Mouse (Mus musculus): ENCODE measurements around the gene Upp2. TPM values are rescaled to one million over a fixed set of nuclear protein-coding genes. Genes with fewer than 3 reads are reported as not detected.

The Upp2 gene
- polyA plus RNA-seq, 1 experiment from 2014 or later, result 11.6 TPM

DNA sequence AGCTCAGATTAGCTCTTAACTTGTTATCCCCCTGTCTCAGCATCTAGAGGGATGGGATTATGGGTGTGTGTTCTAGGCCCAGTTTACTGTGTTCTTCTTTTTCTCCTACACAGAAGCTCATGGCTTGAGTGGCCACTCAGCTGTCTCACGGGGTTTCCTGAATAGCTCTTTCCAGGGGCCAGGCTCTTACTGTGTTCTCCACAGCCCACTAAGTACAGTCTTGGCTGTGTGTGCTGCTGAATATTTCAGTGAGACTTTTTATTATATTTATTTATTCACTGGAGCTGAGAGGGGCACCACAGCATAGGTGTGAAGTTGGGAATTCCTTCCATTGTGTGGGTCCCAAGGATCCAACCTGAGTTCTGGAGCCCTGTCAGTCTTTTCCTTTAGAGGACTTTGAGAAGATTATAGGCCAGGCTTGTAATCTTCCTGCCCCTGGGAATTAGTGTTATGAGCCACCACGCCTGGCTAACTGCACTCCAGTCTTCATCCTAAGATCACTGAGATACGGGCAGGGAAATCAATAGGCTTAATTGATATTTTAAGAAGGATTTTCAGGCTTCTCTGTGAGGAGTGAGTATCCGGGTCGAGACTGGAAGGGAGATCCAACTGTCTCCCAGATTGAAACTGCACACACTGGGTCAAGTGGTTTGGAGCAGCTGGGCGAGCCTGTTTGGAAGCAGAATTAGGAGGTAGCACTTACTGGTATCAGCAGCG, 96.5 kb downstream of the Upp2 start:
- 53% methylated on average over 7 of the region's 7 CpGs for WGBS
- Histone ChIP-seq H3K4me2 (replicated peaks) (no peak overlapping the region), H3K4me3 (replicated peaks) (no peak overlapping the region), H3K27ac (no peak overlapping the region), H3K9ac (replicated peaks) (no peak overlapping the region), H3K4me1 (replicated peaks) (peaks cover 11% of the 10 kb centered on the region; the same call in 1 of the 2 replicates), H3K36me3 (no peaks in the 10 kb centered on the region), H3K27me3 (peaks cover 8% of the 10 kb centered on the region; the same call in 1 of the 2 replicates), H3K9me3 (no peaks in the 10 kb centered on the region)
- no peak for ATAC-seq

DNA sequence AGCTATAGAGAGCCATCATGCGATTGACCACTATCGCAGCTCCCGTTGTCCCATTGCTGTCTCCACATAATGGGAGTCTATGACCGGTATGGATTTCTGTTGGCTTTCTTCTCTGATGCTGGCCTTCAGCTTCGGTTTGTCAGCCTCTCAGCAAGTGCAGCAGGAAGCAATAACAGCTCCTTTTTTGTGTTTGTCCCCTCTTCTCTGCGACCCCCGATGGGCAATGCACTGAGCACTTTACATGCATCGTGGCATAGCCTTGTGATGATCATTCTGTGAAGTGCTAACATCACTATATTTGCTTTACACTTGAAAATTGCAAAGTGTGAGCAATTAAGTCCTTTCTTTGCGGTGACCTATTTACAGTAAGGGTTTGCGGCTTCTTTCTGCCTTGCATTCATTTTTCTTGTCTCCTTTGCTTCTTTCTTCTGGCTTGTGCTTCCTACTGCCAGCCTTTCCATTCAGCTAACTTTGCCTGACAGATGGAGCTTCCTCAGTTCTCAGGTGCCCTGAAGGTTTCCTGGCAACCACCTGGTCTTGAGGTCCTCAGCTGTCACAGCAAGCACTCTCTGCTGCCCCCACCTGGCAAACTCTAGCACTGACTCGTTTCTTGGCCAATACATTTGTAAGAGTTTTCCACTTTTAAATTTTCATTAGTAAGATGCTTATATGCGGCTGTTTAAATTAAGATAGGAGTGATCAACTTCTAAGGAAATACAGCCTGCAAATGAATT, 98.2 kb downstream of the Upp2 start:
- no peak overlapping the region for H3K9ac ChIP-seq (replicated peaks)
- no peak overlapping the region for H3K4me2 ChIP-seq (replicated peaks)
- WGBS, result 81% methylated on average over 12 of the region's 12 CpGs
- no peak for ATAC-seq
- no peak overlapping the region for H3K4me3 ChIP-seq (replicated peaks)
- H3K9me3 ChIP-seq, result no peaks in the 10 kb centered on the region
- peaks cover 11% of the 10 kb centered on the region; the same call in 1 of the 2 replicates for H3K4me1 ChIP-seq (replicated peaks)
- H3K36me3 ChIP-seq, result no peaks in the 10 kb centered on the region
- no peak overlapping the region for H3K27ac ChIP-seq
- H3K27me3 ChIP-seq, result peaks cover 5% of the 10 kb centered on the region; the same call in 1 of the 2 replicates

DNA sequence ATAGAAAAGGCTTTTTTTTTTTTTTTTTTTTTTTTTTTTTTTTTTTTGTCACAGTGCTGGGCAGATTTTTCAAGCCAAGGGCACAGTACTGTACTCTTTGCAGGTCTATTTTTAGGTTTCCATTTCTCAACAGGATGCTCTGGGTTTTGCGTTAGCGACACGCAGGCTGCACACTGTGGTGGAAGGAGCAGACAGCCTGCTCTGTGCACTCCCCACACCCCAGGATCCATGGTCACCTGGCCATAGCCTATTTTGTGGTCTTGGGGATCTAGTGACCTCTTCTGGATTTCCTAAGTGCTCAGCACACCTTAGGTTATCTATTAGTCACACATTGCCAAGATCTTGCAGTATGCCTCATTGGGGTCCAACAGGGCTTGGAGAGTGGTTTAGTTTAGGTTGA, 100.2 kb downstream of the Upp2 start:
- ATAC-seq, result no peak

DNA sequence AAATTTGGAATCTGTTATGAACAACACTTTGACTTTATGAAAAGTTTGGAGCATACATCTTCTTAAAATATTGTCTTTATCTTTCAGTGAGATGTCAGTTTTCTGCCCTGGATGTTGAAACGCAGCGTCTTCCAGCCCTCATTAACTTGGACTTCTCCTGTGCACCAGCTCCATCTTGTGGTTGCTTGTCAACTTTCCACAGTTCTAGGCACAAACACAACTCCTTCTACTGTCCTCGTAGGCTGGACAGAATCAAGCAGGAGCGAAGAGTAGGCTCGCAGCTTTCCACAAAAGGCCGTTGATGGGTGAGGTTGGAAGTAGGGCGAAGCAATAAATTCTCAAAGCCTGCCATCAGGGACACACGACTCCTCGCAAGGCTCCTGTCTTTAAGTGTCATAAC, 100.9 kb downstream of the Upp2 start:
- ATAC-seq, result peak; percentile 51; the same call in 1 of the 2 replicates
- Histone ChIP-seq H3K36me3 (0 out of 2 replicates have a peak, but pooled peaks cover 2% of the 10 kb centered on the region), H3K9ac (replicated peaks) (no peak overlapping the region), H3K4me1 (replicated peaks) (no peaks in the 10 kb centered on the region), H3K27ac (no peak overlapping the region), H3K4me3 (replicated peaks) (no peak overlapping the region), H3K4me2 (replicated peaks) (no peak overlapping the region), H3K27me3 (peaks cover 5% of the 10 kb centered on the region; the same call in 1 of the 2 replicates), H3K9me3 (no peaks in the 10 kb centered on the region)
- 51% methylated on average over 9 of the region's 9 CpGs for WGBS

More for the DNA sequence above, 100.2 kb downstream of the Upp2 start:
- no peak overlapping the region for H3K4me3 ChIP-seq (replicated peaks)
- 85% methylated on average over 3 of the region's 3 CpGs for WGBS
- H3K4me2 ChIP-seq (replicated peaks), result no peak overlapping the region
- H3K36me3 ChIP-seq, result 0 out of 2 replicates have a peak, but pooled peaks cover 2% of the 10 kb centered on the region
- H3K4me1 ChIP-seq (replicated peaks), result peaks cover 5% of the 10 kb centered on the region; the same call in 1 of the 2 replicates
- no peak overlapping the region for H3K27ac ChIP-seq
- no peak overlapping the region for H3K9ac ChIP-seq (replicated peaks)
- peaks cover 5% of the 10 kb centered on the region; the same call in 1 of the 2 replicates for H3K27me3 ChIP-seq
- no peaks in the 10 kb centered on the region for H3K9me3 ChIP-seq

DNA sequence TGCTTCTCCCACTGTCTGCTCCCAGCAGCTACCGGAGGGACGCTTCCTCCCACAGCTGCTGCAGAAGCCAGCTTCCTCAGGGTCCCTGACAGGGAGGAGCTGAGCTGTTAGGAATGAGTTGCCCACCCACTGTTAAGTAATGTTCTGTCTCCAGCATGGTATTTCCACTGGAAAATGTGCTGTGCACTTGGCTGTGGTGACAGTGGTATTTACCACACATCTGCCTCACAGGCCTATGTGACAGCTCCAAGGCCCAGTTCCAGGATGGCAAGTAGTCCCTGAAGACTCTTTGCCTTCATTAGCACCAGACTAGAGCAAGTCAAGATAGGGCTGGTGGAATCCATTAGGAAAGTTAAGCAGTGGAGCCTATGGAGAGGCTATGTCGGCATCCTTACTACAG, 102.0 kb downstream of the Upp2 start:
- 88% methylated on average over 3 of the region's 3 CpGs for WGBS
- Histone ChIP-seq H3K9ac (replicated peaks) (no peak overlapping the region), H3K9me3 (no peaks in the 10 kb centered on the region), H3K4me1 (replicated peaks) (no peaks in the 10 kb centered on the region), H3K4me2 (replicated peaks) (no peak overlapping the region), H3K27ac (no peak overlapping the region), H3K36me3 (0 out of 2 replicates have a peak, but pooled peaks cover 2% of the 10 kb centered on the region), H3K4me3 (replicated peaks) (no peak overlapping the region), H3K27me3 (no peaks in the 10 kb centered on the region)
- no peak for ATAC-seq

DNA sequence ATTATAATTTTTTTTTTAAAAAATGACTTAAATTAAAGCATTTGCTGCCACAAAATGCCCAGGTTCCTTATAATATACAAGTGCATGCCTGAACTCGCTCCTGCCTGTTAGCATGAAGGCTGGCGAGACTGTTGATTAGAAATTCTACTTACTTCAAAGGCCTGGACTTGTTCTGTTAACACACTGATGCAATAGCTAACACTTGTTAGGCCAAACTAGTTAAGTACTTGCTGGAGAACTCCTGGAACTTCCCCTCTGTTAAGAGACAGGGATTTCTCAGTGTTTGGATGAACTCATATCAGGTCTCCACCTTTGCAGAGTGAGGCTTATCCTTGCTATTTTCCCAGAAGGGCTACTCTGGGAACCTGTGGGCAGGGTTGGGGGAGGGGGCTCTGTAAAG, 105.4 kb downstream of the Upp2 start:
- no peak for ATAC-seq
- WGBS, result 94% methylated on average over 2 of the region's 2 CpGs
- no peak overlapping the region for H3K4me2 ChIP-seq (replicated peaks)

DNA sequence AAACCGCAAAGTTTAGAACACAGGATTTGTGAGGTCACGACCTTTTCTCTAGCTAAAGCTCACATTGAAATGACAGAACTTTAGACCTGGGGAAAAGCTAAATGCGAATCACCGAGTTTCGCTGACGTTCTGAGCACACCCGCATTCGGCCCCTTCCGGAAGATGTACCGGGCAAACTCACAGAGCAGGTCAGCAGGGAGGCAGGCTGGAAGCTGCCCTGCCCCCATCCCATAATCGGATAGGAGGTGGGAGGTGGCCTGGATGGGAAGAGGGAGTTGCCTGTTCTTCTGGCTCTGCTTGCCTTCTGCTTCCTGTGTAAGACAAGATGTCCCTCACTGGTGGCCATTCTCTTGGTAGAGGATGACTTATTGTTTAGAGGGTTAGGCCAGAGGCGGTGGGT, 112.9 kb downstream of the Upp2 start:
- WGBS, result 84% methylated on average over 12 of the region's 12 CpGs
- no peak overlapping the region for H3K4me3 ChIP-seq (replicated peaks)
- 0 out of 2 replicates have a peak, but pooled peaks have one; percentile 27 for ATAC-seq

More for the DNA sequence above, 105.4 kb downstream of the Upp2 start:
- Histone ChIP-seq H3K36me3 (0 out of 2 replicates have a peak, but pooled peaks cover 2% of the 10 kb centered on the region), H3K4me3 (replicated peaks) (no peak overlapping the region), H3K4me1 (replicated peaks) (no peaks in the 10 kb centered on the region), H3K9ac (replicated peaks) (no peak overlapping the region), H3K27me3 (no peaks in the 10 kb centered on the region), H3K9me3 (no peaks in the 10 kb centered on the region), H3K27ac (no peak overlapping the region)

DNA sequence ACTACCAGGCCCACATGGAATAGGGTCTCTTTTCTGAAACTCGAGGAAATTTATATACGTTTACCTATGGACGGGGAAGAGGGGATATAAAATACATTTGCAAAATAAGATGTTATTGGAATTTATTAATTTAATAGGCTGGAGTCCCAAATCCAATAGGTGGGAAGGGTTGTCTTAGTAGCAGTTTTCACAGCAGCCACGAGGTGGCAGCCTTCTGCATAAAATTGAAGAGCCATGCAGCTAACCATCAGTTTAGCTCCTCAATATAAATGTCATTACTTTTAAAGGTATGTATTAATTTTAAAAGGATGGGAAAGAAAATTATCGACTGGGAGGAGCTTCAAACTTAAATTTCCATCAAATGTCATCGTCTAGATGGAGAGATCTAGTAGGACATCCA, 113.7 kb downstream of the Upp2 start:
- Histone ChIP-seq H3K36me3 (no peaks in the 10 kb centered on the region), H3K9me3 (no peaks in the 10 kb centered on the region), H3K9ac (replicated peaks) (no peak overlapping the region), H3K4me3 (replicated peaks) (no peak overlapping the region), H3K27ac (no peak overlapping the region), H3K4me1 (replicated peaks) (no peaks in the 10 kb centered on the region), H3K4me2 (replicated peaks) (no peak overlapping the region), H3K27me3 (no peaks in the 10 kb centered on the region)
- WGBS, result 38% methylated on average over 6 of the region's 6 CpGs
- no peak for ATAC-seq

More for the DNA sequence above, 112.9 kb downstream of the Upp2 start:
- H3K36me3 ChIP-seq, result no peaks in the 10 kb centered on the region
- H3K27ac ChIP-seq, result no peak overlapping the region
- no peaks in the 10 kb centered on the region for H3K27me3 ChIP-seq
- H3K9me3 ChIP-seq, result no peaks in the 10 kb centered on the region
- no peak overlapping the region for H3K9ac ChIP-seq (replicated peaks)
- H3K4me2 ChIP-seq (replicated peaks), result no peak overlapping the region
- H3K4me1 ChIP-seq (replicated peaks), result no peaks in the 10 kb centered on the region

DNA sequence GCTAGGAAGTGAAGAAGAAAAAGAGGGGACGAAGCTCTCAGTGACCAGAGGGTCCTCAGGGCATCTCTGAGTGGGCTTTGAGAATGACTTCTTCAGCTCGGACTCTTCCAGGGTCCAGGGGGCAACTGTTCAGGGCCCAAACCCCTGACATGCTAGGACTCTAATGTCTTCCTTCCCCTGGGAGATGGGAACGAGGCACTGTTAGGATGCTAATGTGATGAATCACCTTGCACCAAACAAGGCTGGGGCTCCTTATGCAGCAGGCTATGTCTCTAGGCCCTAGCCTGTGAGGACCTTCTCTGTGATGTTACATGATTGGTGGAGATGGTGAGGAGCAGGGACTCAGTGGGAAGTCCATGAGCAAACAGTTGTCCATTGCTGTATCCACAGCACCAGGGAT, 114.3 kb downstream of the Upp2 start:
- no peak overlapping the region for H3K4me3 ChIP-seq (replicated peaks)
- H3K4me1 ChIP-seq (replicated peaks), result no peaks in the 10 kb centered on the region
- no peaks in the 10 kb centered on the region for H3K9me3 ChIP-seq
- no peaks in the 10 kb centered on the region for H3K27me3 ChIP-seq
- 0 out of 2 replicates have a peak, but pooled peaks have one; percentile 27 for ATAC-seq
- H3K36me3 ChIP-seq, result no peaks in the 10 kb centered on the region
- WGBS, result 78% methylated on average over 3 of the region's 3 CpGs
- no peak overlapping the region for H3K4me2 ChIP-seq (replicated peaks)
- no peak overlapping the region for H3K9ac ChIP-seq (replicated peaks)
- no peak overlapping the region for H3K27ac ChIP-seq

DNA sequence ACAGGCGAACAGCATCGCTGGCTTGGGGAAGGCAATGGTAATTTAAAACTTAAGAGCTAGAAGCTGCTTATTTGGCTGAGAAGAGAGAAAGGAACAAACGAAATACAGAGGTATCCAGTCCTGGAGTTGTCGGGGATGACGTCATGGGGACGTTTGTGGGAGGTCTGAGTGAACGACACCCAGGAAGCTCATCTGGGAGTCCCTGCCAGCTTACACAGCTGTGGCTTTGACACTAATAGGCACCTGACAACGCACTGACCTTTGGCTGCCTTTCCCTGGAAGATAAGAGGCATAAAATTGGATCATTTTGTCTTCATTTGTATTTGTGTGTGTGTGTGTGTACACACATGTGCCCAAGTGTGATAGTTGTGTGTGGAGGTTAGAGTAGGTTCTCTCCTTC, 130.4 kb downstream of the Upp2 start:
- H3K27me3 ChIP-seq, result no peaks in the 10 kb centered on the region
- H3K4me2 ChIP-seq (replicated peaks), result no peak overlapping the region
- no peak overlapping the region for H3K9ac ChIP-seq (replicated peaks)
- no peak for ATAC-seq
- H3K4me3 ChIP-seq (replicated peaks), result no peak overlapping the region
- no peaks in the 10 kb centered on the region for H3K36me3 ChIP-seq
- WGBS, result 81% methylated on average over 8 of the region's 8 CpGs
- no peaks in the 10 kb centered on the region for H3K4me1 ChIP-seq (replicated peaks)
- no peak overlapping the region for H3K27ac ChIP-seq
- no peaks in the 10 kb centered on the region for H3K9me3 ChIP-seq

DNA sequence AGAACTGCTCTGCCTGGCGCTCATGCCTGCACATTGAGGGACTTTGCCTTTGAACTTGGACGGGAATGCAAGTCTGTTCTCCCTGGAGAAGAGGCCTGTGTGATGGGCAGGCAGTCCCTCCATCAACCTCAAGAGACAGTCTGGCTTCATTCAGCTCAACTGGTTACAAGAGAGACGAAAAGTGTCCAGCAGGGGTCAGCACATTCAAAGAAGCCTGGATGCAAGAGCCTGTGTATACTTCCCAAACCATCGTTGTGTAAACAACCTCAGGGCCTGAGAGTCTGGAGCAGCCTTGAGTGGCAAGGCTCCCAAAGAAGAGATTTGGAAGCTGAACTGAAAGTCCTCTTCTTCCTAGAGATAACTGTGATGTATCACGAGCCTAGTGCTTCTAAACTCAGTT, 132.8 kb downstream of the Upp2 start:
- Histone ChIP-seq H3K9ac (replicated peaks) (no peak overlapping the region), H3K36me3 (no peaks in the 10 kb centered on the region), H3K9me3 (no peaks in the 10 kb centered on the region), H3K4me1 (replicated peaks) (no peaks in the 10 kb centered on the region), H3K4me3 (replicated peaks) (no peak overlapping the region), H3K4me2 (replicated peaks) (no peak overlapping the region), H3K27ac (no peak overlapping the region), H3K27me3 (no peaks in the 10 kb centered on the region)
- ATAC-seq, result peak; percentile 82
- WGBS, result 25% methylated on average over 5 of the region's 5 CpGs

DNA sequence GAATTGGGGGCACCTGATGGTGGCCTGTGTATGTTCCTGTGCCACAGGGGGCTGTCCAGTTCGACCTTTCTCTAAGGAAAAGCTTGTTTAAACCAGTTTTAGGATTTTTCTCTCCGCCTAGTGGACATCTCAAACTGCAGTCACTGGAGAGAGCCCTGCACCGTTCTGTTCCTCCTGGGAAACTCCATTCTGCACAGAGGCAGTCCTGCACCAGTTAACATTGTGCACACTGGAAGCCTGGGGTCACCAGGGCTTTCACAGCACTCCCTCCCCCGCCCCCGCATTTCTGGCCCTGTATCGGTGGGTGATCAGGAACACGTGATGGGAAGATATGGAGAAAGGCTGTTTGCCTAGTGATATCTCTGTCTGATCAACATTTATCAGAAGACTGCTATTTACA, 133.3 kb downstream of the Upp2 start:
- WGBS, result 78% methylated on average over 7 of the region's 7 CpGs
- H3K27ac ChIP-seq, result no peak overlapping the region
- H3K27me3 ChIP-seq, result no peaks in the 10 kb centered on the region
- no peak overlapping the region for H3K4me3 ChIP-seq (replicated peaks)
- no peaks in the 10 kb centered on the region for H3K9me3 ChIP-seq
- H3K4me2 ChIP-seq (replicated peaks), result no peak overlapping the region
- H3K36me3 ChIP-seq, result no peaks in the 10 kb centered on the region
- H3K9ac ChIP-seq (replicated peaks), result no peak overlapping the region
- ATAC-seq, result peak; percentile 57; the same call in 1 of the 2 replicates
- H3K4me1 ChIP-seq (replicated peaks), result no peaks in the 10 kb centered on the region

Data from midbrain, embryonic 13.5 days (tissue).